Mouse (Mus musculus): ENCODE results near the gene Sacm1l. TPM values are rescaled to one million over a fixed set of nuclear protein-coding genes. Genes with fewer than 3 reads are reported as not detected.
A peak's percentile ranks its signal among the peaks of the same experiment; 100 is the strongest.

Sacm1l gene
- total and polyA plus RNA-seq, 2 experiments = 7.7 to 74.3 TPM

GRCm38 (mm10) chr9:123528087-123528925 is 1.3 kb upstream of the Sacm1l start:
- peak overlapping the region; percentile 49 for H3K9ac ChIP-seq (ENCODE audit: low read depth, low read length)
- DNase-seq (ENCODE audit: extremely low read depth, low read depth, low spot score) = no peak
- H3K4me1 ChIP-seq (ENCODE audit: control insufficient read depth, insufficient read depth, low read length) = peaks cover 8% of the 10 kb centered on the region
- WGBS = 8% methylated on average over 6 of the region's 6 CpGs
- H3K27ac ChIP-seq (replicated peaks; ENCODE audit: insufficient read depth, low read depth, low read length) = peak overlapping the region; percentile 73
- no peaks in the 10 kb centered on the region; the same call in 1 of the 2 replicates for H3K79me2 ChIP-seq (ENCODE audit: control insufficient read depth, insufficient read depth, low read length)
- H3K36me3 ChIP-seq (ENCODE audit: control insufficient read depth, insufficient read depth, low read length) = no peaks in the 10 kb centered on the region
- H3K4me3 ChIP-seq (ENCODE audit: insufficient read depth, low read depth, low read length) = peak overlapping the region; percentile 35
- no peaks in the 10 kb centered on the region for H3K27me3 ChIP-seq (ENCODE audit: control insufficient read depth, insufficient read depth, low read length)
- no peak for TF ChIP-seq CTCF (IDR thresholded peaks at IDR 0.05; ENCODE audit: low read depth, low read length)
- no peak for TF ChIP-seq POLR2A (IDR thresholded peaks at IDR 0.05; ENCODE audit: extremely low read depth, insufficient read depth, low read length)

DNA sequence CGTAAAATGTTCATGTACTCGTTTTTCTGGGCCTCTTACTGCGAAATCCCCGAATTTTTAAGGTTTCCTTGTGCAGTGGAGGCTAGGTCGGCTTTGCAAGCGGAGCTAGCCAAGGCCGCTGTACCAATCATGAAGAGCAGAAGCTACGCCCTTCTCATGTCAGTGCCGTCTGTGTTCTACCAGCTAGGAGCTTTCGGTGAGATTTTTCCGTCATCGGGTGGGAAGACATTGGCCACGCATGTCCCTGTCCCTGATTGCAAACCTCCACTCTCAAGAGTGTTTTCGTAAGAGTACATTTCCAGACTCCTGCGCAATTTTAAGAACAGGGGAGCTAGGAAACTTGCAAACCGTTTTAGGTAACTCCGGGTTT is 648 bp upstream of the Sacm1l start:
- no peaks in the 10 kb centered on the region for H3K36me3 ChIP-seq (ENCODE audit: control insufficient read depth, insufficient read depth, low read length)
- H3K4me1 ChIP-seq (ENCODE audit: control insufficient read depth, insufficient read depth, low read length) = peaks cover 8% of the 10 kb centered on the region
- DNase-seq (ENCODE audit: extremely low read depth, low read depth, low spot score) = no peak
- H3K4me3 ChIP-seq (ENCODE audit: insufficient read depth, low read depth, low read length) = peak overlapping the region; percentile 35
- peak overlapping the region; percentile 73 for H3K27ac ChIP-seq (replicated peaks; ENCODE audit: insufficient read depth, low read depth, low read length)
- WGBS = under 1% methylated on average over 17 of the region's 17 CpGs
- H3K9ac ChIP-seq (ENCODE audit: low read depth, low read length) = peak overlapping the region; percentile 49
- H3K27me3 ChIP-seq (ENCODE audit: control insufficient read depth, insufficient read depth, low read length) = no peaks in the 10 kb centered on the region
- TF ChIP-seq POLR2A (IDR thresholded peaks at IDR 0.05; ENCODE audit: extremely low read depth, insufficient read depth, low read length) (no peak), CTCF (IDR thresholded peaks at IDR 0.05; ENCODE audit: low read depth, low read length) (no peak)
- peaks cover under 1% of the 10 kb centered on the region; the same call in 1 of the 2 replicates for H3K79me2 ChIP-seq (ENCODE audit: control insufficient read depth, insufficient read depth, low read length)

DNA sequence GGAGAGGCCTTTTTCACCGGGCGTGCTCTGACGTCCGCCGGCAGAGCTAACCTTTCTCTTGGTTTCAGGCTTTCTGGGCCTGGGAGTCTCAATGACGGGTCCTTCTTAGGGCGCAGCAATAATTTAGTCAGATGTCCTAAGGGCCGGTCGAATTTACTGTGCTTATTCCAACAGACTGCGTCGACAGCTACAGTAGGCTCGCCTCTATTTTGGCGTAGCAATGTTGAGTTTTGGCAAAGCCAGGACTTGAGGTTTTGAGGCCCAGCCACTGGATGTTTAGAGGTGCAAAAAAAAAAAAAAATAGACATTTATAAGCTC is 558 bp downstream of the Sacm1l start:
- Histone ChIP-seq H3K27ac (replicated peaks; ENCODE audit: insufficient read depth, low read depth, low read length) (peak overlapping the region; percentile 84), H3K9ac (ENCODE audit: low read depth, low read length) (peak overlapping the region; percentile 99), H3K79me2 (ENCODE audit: control insufficient read depth, insufficient read depth, low read length) (peaks cover 9% of the 10 kb centered on the region; the same call in 1 of the 2 replicates), H3K4me3 (ENCODE audit: insufficient read depth, low read depth, low read length) (peak overlapping the region; percentile 98), H3K36me3 (ENCODE audit: control insufficient read depth, insufficient read depth, low read length) (no peaks in the 10 kb centered on the region), H3K4me1 (ENCODE audit: control insufficient read depth, insufficient read depth, low read length) (peaks cover 8% of the 10 kb centered on the region), H3K27me3 (ENCODE audit: control insufficient read depth, insufficient read depth, low read length) (no peaks in the 10 kb centered on the region)
- TF ChIP-seq CTCF (IDR thresholded peaks at IDR 0.05; ENCODE audit: low read depth, low read length) (no peak), POLR2A (IDR thresholded peaks at IDR 0.05; ENCODE audit: extremely low read depth, insufficient read depth, low read length) (no peak)
- peak; percentile 52 for DNase-seq (ENCODE audit: extremely low read depth, low read depth, low spot score)
- under 1% methylated on average over 13 of the region's 13 CpGs for WGBS

DNA sequence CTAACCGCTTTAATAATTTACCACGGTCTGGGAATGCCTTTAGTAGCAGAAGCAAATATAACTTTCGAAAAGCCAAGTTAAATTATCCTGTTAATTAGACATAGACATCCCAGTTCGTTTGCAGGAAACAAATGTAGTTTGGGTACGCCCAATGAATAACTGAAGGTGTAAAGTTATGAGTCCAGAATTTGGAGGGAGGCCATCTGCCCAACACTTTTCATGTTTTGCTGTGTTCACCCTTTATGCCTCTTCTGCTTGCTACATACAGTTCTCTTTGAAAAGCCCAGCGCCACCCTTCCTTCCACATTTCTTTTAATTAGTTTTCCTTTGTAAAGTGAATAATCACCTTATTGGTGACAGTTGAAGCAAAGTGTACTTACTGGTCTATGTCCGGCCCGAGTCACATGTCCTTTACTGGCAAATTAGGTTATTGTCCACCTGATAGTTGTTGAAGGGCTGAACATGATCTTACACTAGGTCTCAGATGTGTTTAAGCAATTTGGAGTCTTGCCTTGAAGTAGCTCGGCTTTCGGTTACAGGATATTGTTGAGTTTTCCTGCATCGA is 1.1 kb downstream of the Sacm1l start:
- Histone ChIP-seq H3K4me3 (ENCODE audit: insufficient read depth, low read depth, low read length) (peak overlapping the region; percentile 98), H3K27me3 (ENCODE audit: control insufficient read depth, insufficient read depth, low read length) (no peaks in the 10 kb centered on the region), H3K27ac (replicated peaks; ENCODE audit: insufficient read depth, low read depth, low read length) (no peak overlapping the region), H3K9ac (ENCODE audit: low read depth, low read length) (peak overlapping the region; percentile 99), H3K4me1 (ENCODE audit: control insufficient read depth, insufficient read depth, low read length) (peaks cover 8% of the 10 kb centered on the region), H3K36me3 (ENCODE audit: control insufficient read depth, insufficient read depth, low read length) (no peaks in the 10 kb centered on the region), H3K79me2 (ENCODE audit: control insufficient read depth, insufficient read depth, low read length) (peaks cover 9% of the 10 kb centered on the region; the same call in 1 of the 2 replicates)
- DNase-seq (ENCODE audit: extremely low read depth, low read depth, low spot score) = peak; percentile 74
- TF ChIP-seq CTCF (IDR thresholded peaks at IDR 0.05; ENCODE audit: low read depth, low read length) = no peak
- TF ChIP-seq POLR2A (IDR thresholded peaks at IDR 0.05; ENCODE audit: extremely low read depth, insufficient read depth, low read length) = no peak
- WGBS = 13% methylated on average over 11 of the region's 11 CpGs

DNA sequence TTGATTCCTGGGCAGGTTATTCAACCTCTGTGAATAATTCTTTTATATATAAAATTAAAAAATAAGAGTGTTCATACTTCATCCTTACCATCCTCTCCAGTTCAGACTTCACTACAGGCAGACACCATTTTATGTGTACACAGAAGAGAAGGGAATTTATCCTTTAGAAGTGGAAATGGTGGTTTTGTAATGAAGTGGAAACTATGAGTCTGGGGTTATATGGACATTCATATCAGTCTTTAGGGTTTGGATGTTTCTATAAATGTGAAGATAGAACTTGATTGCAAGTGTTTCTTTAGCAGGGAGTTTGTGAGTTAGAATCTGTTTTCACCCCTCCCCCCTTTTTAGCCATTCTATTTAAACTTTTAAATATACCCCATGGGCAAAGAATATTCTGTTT is 1.7 kb downstream of the Sacm1l start:
- TF ChIP-seq CTCF (IDR thresholded peaks at IDR 0.05; ENCODE audit: low read depth, low read length) (no peak), POLR2A (IDR thresholded peaks at IDR 0.05; ENCODE audit: extremely low read depth, insufficient read depth, low read length) (no peak)
- Histone ChIP-seq H3K27me3 (ENCODE audit: control insufficient read depth, insufficient read depth, low read length) (no peaks in the 10 kb centered on the region), H3K4me1 (ENCODE audit: control insufficient read depth, insufficient read depth, low read length) (peaks cover 8% of the 10 kb centered on the region), H3K79me2 (ENCODE audit: control insufficient read depth, insufficient read depth, low read length) (peaks cover 12% of the 10 kb centered on the region; the same call in 1 of the 2 replicates), H3K9ac (ENCODE audit: low read depth, low read length) (no peak overlapping the region), H3K27ac (replicated peaks; ENCODE audit: insufficient read depth, low read depth, low read length) (no peak overlapping the region), H3K36me3 (ENCODE audit: control insufficient read depth, insufficient read depth, low read length) (no peaks in the 10 kb centered on the region), H3K4me3 (ENCODE audit: insufficient read depth, low read depth, low read length) (no peak overlapping the region)
- no peak for DNase-seq (ENCODE audit: extremely low read depth, low read depth, low spot score)

- peaks cover 2% of the 10 kb centered on the region for H3K4me1 ChIP-seq (ENCODE audit: control insufficient read depth, insufficient read depth, low read length)
- H3K79me2 ChIP-seq (ENCODE audit: control insufficient read depth, insufficient read depth, low read length) = peaks cover 17% of the 10 kb centered on the region; the same call in 1 of the 2 replicates
- no peak overlapping the region for H3K9ac ChIP-seq (ENCODE audit: low read depth, low read length)
- WGBS = 93% methylated on average over 2 of the region's 2 CpGs
- TF ChIP-seq CTCF (IDR thresholded peaks at IDR 0.05; ENCODE audit: low read depth, low read length) (no peak), POLR2A (IDR thresholded peaks at IDR 0.05; ENCODE audit: extremely low read depth, insufficient read depth, low read length) (no peak)
- H3K36me3 ChIP-seq (ENCODE audit: control insufficient read depth, insufficient read depth, low read length) = no peaks in the 10 kb centered on the region; the same call in 1 of the 2 replicates
- no peaks in the 10 kb centered on the region for H3K27me3 ChIP-seq (ENCODE audit: control insufficient read depth, insufficient read depth, low read length)
- no peak for DNase-seq (ENCODE audit: extremely low read depth, low read depth, low spot score)
- H3K27ac ChIP-seq (replicated peaks; ENCODE audit: insufficient read depth, low read depth, low read length) = no peak overlapping the region
- H3K4me3 ChIP-seq (ENCODE audit: insufficient read depth, low read depth, low read length) = no peak overlapping the region
These were observed 7.1 kb downstream of the Sacm1l start for GRCm38 (mm10) chr9:123536613-123537012.

Data from liver, adult 2 months (tissue).